Mouse (Mus musculus) heart, postnatal 0 days (tissue): Measurements from ENCODE around the gene Terf2. TPM values are rescaled to one million over a fixed set of nuclear protein-coding genes. Genes with fewer than 3 reads are reported as not detected.
A peak's percentile ranks its signal among the peaks of the same experiment; 100 is the strongest.

Source experiments
- ATAC-seq: fragments of 200-750 bp; cut with Nextera tagmentation; 2 replicates; pipeline ENCODE4 v1.8.0; 2017; ENCODE audit warnings: low read depth, moderate number of reproducible peaks, moderate library complexity; ENCODE audit not compliant: insufficient read depth
- DNase-seq: peaks from one replicate; pipeline ENCODE4 v3.0.0-alpha.2; 2016; ENCODE audit warnings: low spot score
- H3K27ac ChIP-seq: fragments of 300-500 bp; sonication (generic); 2 replicates; pipeline ENCODE4 v1.5.1; 2014; ENCODE audit warnings: low read depth, mild to moderate bottlenecking
- H3K27me3 ChIP-seq: fragments of 300-500 bp; sonication (generic); 2 replicates; pipeline ENCODE4 v1.6.1; 2014; ENCODE audit warnings: low read length, mixed read lengths; ENCODE audit not compliant: control insufficient read depth, insufficient read depth
- H3K36me3 ChIP-seq: fragments of 300-500 bp; sonication (generic); replicated peaks from 2 replicates; pipeline ENCODE4 v1.6.1; 2014; ENCODE audit warnings: low read length, mixed read lengths; ENCODE audit not compliant: control insufficient read depth, insufficient read depth
- H3K4me1 ChIP-seq: fragments of 300-500 bp; sonication (generic); 2 replicates; pipeline ENCODE4 v1.6.1; 2014; ENCODE audit warnings: antibody characterized with exemption; ENCODE audit not compliant: control insufficient read depth, insufficient read depth
- H3K4me2 ChIP-seq: fragments of 300-500 bp; sonication (generic); 2 replicates; pipeline ENCODE4 v1.6.1; 2014; ENCODE audit warnings: low read depth, mild to moderate bottlenecking, low read length, moderate library complexity
- H3K4me3 ChIP-seq: fragments of 300-500 bp; sonication (generic); 2 replicates; pipeline ENCODE4 v1.5.1; 2014; ENCODE audit warnings: low read depth, low read length
- H3K9ac ChIP-seq: fragments of 300-500 bp; sonication (generic); replicated peaks from 2 replicates; pipeline ENCODE4 v1.6.1; 2014; ENCODE audit warnings: low read depth, low read length, mixed read lengths
- H3K9me3 ChIP-seq: fragments of 300-500 bp; sonication (generic); replicated peaks from 2 replicates; pipeline ENCODE4 v1.6.1; 2016; ENCODE audit warnings: low read length; ENCODE audit not compliant: control insufficient read depth
- CTCF ChIP-seq: IDR thresholded peaks from 2 replicates; pipeline ENCODE4 v1.5.1; 2016; ENCODE audit warnings: antibody characterized with exemption, control low read depth, low read depth
- EP300 ChIP-seq: IDR thresholded peaks from 2 replicates; pipeline ENCODE4 v1.6.1; 2016; ENCODE audit warnings: antibody characterized with exemption, low read depth
- WGBS: fragments of 180-500 bp; shearing (Covaris S2); extraction: QIAGEN DNeasy Blood & Tissue Kit; methylation state at CpG from one replicate; pipeline ENCODE4 v1.1.7; 2014; 5-methylcytosine and 5-hydroxymethylcytosine counted together
- microRNA-seq: library from miRNA; unstranded; fragments of <30 nt; microRNA quantifications from one replicate; pipeline ENCODE4, GENCODE M21; 2016
- polyA plus RNA-seq: library from polyadenylated mRNA; unstranded; fragments of >200 nt; fragmentation: Nextera tagmentation; extraction: Ambion mirVana; gene quantifications from 2 replicates; pipeline ENCODE4 v1.2.1, GENCODE M21; 2015
- total RNA-seq: library from RNA; depleted of rRNA; stranded (reverse); fragments of >200 nt; gene quantifications from 2 replicates; pipeline ENCODE4 v1.2.3, GENCODE M21; 2014; ENCODE audit warnings: low replicate concordance; rRNA removed

Gene Terf2
- total and polyA plus RNA-seq, 2 experiments from 2014 or later: 7.3 to 8.2 TPM

- 7% methylated on average over 44 of the region's 66 CpGs for WGBS
- no peaks in the 10 kb centered on the region for H3K9me3 ChIP-seq
- peak within 1 kb of the TSS; percentile 79 for H3K27ac ChIP-seq
- peak within 1 kb of the TSS; percentile 90 for H3K9ac ChIP-seq
- H3K27me3 ChIP-seq: no peaks in the 10 kb centered on the region
- DNase-seq: peak; percentile 94
- H3K4me2 ChIP-seq: peak within 1 kb of the TSS; percentile 74
- peak within 1 kb of the TSS; percentile 85 for H3K4me3 ChIP-seq
- peak; percentile 88 for TF ChIP-seq CTCF
- TF ChIP-seq EP300: no peak
- 0 out of 2 replicates have a peak, but pooled peaks cover 10% of the 10 kb centered on the region for H3K4me1 ChIP-seq
- ATAC-seq: peak; percentile 96
- 0 out of 2 replicates have a peak, but pooled peaks cover 4% of the 10 kb centered on the region for H3K36me3 ChIP-seq
These were observed 65.4 kb downstream of the Terf2 start, which contains the start of gene Vps4a for GRCm38 (mm10) chr8:107030650-107031576. Gene Vps4a, plus strand, starts transcription at chr8:107031222.

GRCm38 (mm10) chr8:107030058-107030457 is 66.3 kb downstream of the Terf2 start:
- no peak for ATAC-seq
- no peak overlapping the region for H3K9ac ChIP-seq
- TF ChIP-seq EP300 (no peak), CTCF (no peak)
- no peak overlapping the region for H3K4me2 ChIP-seq
- no peak overlapping the region for H3K4me3 ChIP-seq
- H3K4me1 ChIP-seq: 0 out of 2 replicates have a peak, but pooled peaks cover 10% of the 10 kb centered on the region
- 0 out of 2 replicates have a peak, but pooled peaks cover 4% of the 10 kb centered on the region for H3K36me3 ChIP-seq
- no peak for DNase-seq
- 52% methylated on average over 5 of the region's 5 CpGs for WGBS
- no peaks in the 10 kb centered on the region for H3K9me3 ChIP-seq
- no peak overlapping the region for H3K27ac ChIP-seq
- no peaks in the 10 kb centered on the region for H3K27me3 ChIP-seq

GRCm38 (mm10) chr8:107029310-107029709 is 67.0 kb downstream of the Terf2 start:
- Histone ChIP-seq H3K27me3 (no peaks in the 10 kb centered on the region), H3K4me1 (0 out of 2 replicates have a peak, but pooled peaks cover 10% of the 10 kb centered on the region), H3K36me3 (no peaks in the 10 kb centered on the region), H3K4me3 (no peak overlapping the region), H3K4me2 (no peak overlapping the region), H3K9ac (no peak overlapping the region), H3K9me3 (no peaks in the 10 kb centered on the region), H3K27ac (no peak overlapping the region)
- ATAC-seq: no peak
- DNase-seq: no peak
- TF ChIP-seq EP300 (no peak), CTCF (no peak)
- WGBS: 80% methylated on average over 3 of the region's 3 CpGs

- 81% methylated on average over 8 of the region's 8 CpGs for whole genome bisulfite sequencing
- H3K27ac ChIP-seq: no peak overlapping the region
- no peaks in the 10 kb centered on the region for H3K4me1 ChIP-seq
- no peak for TF ChIP-seq EP300
- TF ChIP-seq CTCF: no peak
- H3K4me3 ChIP-seq: no peak overlapping the region
- no peaks in the 10 kb centered on the region for H3K27me3 ChIP-seq
- H3K9ac ChIP-seq: no peak overlapping the region
- no peak for ATAC-seq
- H3K4me2 ChIP-seq: no peak overlapping the region
- no peak for DNase-seq
- H3K36me3 ChIP-seq: no peaks in the 10 kb centered on the region
- no peaks in the 10 kb centered on the region for H3K9me3 ChIP-seq
These were observed 72.9 kb downstream of the Terf2 start for GRCm38 (mm10) chr8:107023479-107023878.

Small RNA genes within 50 kb of the gene (microRNA-seq; reads per million reads assigned to microRNA genes)
- 1.4 reads per million for gene Mir7075

Other genes starting within 250 kb of the Terf2 start
- 2.5 and 4.6 TPM in 2 replicates for gene Has3, start 226.3 kb downstream of the Terf2 start, total RNA-seq
- 0.11 and 0.14 TPM in 2 replicates for gene Has3, start 226.3 kb downstream of the Terf2 start, polyA plus RNA-seq
- 18.9 and 30.6 TPM in 2 replicates for gene Utp4, start 202.9 kb downstream of the Terf2 start, total RNA-seq
- 26.0 and 29.1 TPM in 2 replicates for gene Utp4, start 202.9 kb downstream of the Terf2 start, polyA plus RNA-seq
- 19.2 and 21.2 TPM in 2 replicates for gene Sntb2, start 160.8 kb downstream of the Terf2 start, total RNA-seq
- gene Sntb2, start 160.8 kb downstream of the Terf2 start, polyA plus RNA-seq: 8.5 and 9.5 TPM in 2 replicates
- gene Vps4a, start 65.3 kb downstream of the Terf2 start, total RNA-seq: 33.9 and 45.5 TPM in 2 replicates
- gene Vps4a, start 65.3 kb downstream of the Terf2 start, polyA plus RNA-seq: 56.7 and 57.1 TPM in 2 replicates
- gene Pdf, start 47.9 kb downstream of the Terf2 start, total RNA-seq: 90.4 and 94.8 TPM in 2 replicates
- 55.9 and 59.7 TPM in 2 replicates for gene Pdf, start 47.9 kb downstream of the Terf2 start, polyA plus RNA-seq
- gene Cog8, start 39.9 kb downstream of the Terf2 start, total RNA-seq: 35.2 and 39.3 TPM in 2 replicates
- 21.7 and 22.0 TPM in 2 replicates for gene Cog8, start 39.9 kb downstream of the Terf2 start, polyA plus RNA-seq
- 13.4 and 14.0 TPM in 2 replicates for gene Nip7, start 39.7 kb downstream of the Terf2 start, total RNA-seq
- gene Nip7, start 39.7 kb downstream of the Terf2 start, polyA plus RNA-seq: 33.0 and 34.3 TPM in 2 replicates
- not detected in 2 replicates for gene Tmed6, start 30.9 kb downstream of the Terf2 start, total RNA-seq
- gene Tmed6, start 30.9 kb downstream of the Terf2 start, polyA plus RNA-seq: not detected in 2 replicates
- 52.8 and 60.0 TPM in 2 replicates for gene Cyb5b, start 54.1 kb upstream of the Terf2 start, total RNA-seq
- 36.5 and 44.7 TPM in 2 replicates for gene Cyb5b, start 54.1 kb upstream of the Terf2 start, polyA plus RNA-seq
- 29.6 and 30.2 TPM in 2 replicates for gene Nfat5, start 196.9 kb upstream of the Terf2 start, total RNA-seq
- gene Nfat5, start 196.9 kb upstream of the Terf2 start, polyA plus RNA-seq: 5.7 and 6.4 TPM in 2 replicates